Mouse (Mus musculus) ES-E14 (cell line): Measurements from ENCODE around the gene Spem2. TPM values are rescaled to one million over a fixed set of nuclear protein-coding genes. Genes with fewer than 3 reads are reported as not detected.

ENCODE experiments used
- DNase-seq: peaks from one replicate; pipeline ENCODE4 v3.0.0-alpha.2; 2013; ENCODE audit warnings: low read depth, low spot score
- H3K27ac ChIP-seq: 2 replicates; pipeline ENCODE4 v1.5.1; 2012; ENCODE audit warnings: low read depth, mild to moderate bottlenecking, low read length, moderate library complexity, mixed read lengths; ENCODE audit not compliant: poor library complexity, insufficient read depth, severe bottlenecking
- H3K36me3 ChIP-seq: 2 replicates; pipeline ENCODE4 v1.6.1; 2012; ENCODE audit warnings: mild to moderate bottlenecking, low read length, moderate library complexity, mixed read lengths; ENCODE audit not compliant: control insufficient read depth, poor library complexity, insufficient read depth, severe bottlenecking
- H3K4me1 ChIP-seq, 2 experiments: fragments of 150-350 bp in 1 of 2; sonication (generic) in 1 of 2; 2 replicates each; pipeline ENCODE4 v1.6.1; 2012; ENCODE audit warnings: low read length in 2 of 2, mild to moderate bottlenecking in 1 of 2, mixed read lengths in 1 of 2; ENCODE audit not compliant: control insufficient read depth in 2 of 2, insufficient read depth in 2 of 2, poor library complexity in 1 of 2
- H3K4me3 ChIP-seq, 2 experiments: fragments of 150-350 bp in 1 of 2; sonication (generic) in 1 of 2; 2 replicates each; pipeline ENCODE4 v1.5.1; 2012; ENCODE audit warnings: low read length in 2 of 2, low read depth in 1 of 2, mild to moderate bottlenecking in 1 of 2, mixed read lengths in 1 of 2; ENCODE audit not compliant: insufficient read depth in 1 of 2, poor library complexity in 1 of 2, severe bottlenecking in 1 of 2
- H3K9ac ChIP-seq: 2 replicates; pipeline ENCODE4 v1.6.1; 2012; ENCODE audit warnings: low read depth, mild to moderate bottlenecking, low read length, mixed read lengths; ENCODE audit not compliant: poor library complexity, insufficient read depth, severe bottlenecking
- H3K9me3 ChIP-seq: fragments of 150-350 bp; sonication (generic); 2 replicates; pipeline ENCODE4 v1.6.1; 2012; ENCODE audit warnings: low read depth, mild to moderate bottlenecking, low read length; ENCODE audit not compliant: control insufficient read depth, insufficient read depth
- CHD2 ChIP-seq: IDR thresholded peaks from 2 replicates; pipeline ENCODE4 v1.6.1; 2014; ENCODE audit warnings: mild to moderate bottlenecking, low read depth, low read length, inconsistent platforms
- HCFC1 ChIP-seq: IDR thresholded peaks from 2 replicates; pipeline ENCODE4 v1.6.1; 2012; ENCODE audit warnings: low read length, inconsistent platforms, borderline replicate concordance; ENCODE audit not compliant: insufficient read depth
- MAFK ChIP-seq: IDR thresholded peaks from 2 replicates; pipeline ENCODE4 v1.6.1; 2014; ENCODE audit warnings: mild to moderate bottlenecking, low read depth, low read length, inconsistent platforms; ENCODE audit not compliant: insufficient read depth
- ZC3H11A ChIP-seq: IDR thresholded peaks from 2 replicates; pipeline ENCODE4 v1.6.1; 2012; ENCODE audit warnings: low read depth, mild to moderate bottlenecking, inconsistent platforms, low read length, borderline replicate concordance
- ZNF384 ChIP-seq: IDR thresholded peaks from 2 replicates; pipeline ENCODE4 v1.6.1; 2012; ENCODE audit warnings: low read depth, low read length, inconsistent platforms
- in situ Hi-C, 2 experiments: fragments of 600-800 bp; cut with MboI; formaldehyde crosslinking; loops; one replicate each; pipeline ENCODE4 v1.15.1; 2025; ENCODE audit warnings: low sequenced_read_pairs in 2 of 2, inconsistent platforms in 1 of 2; ENCODE audit not compliant: unreplicated experiment in 2 of 2
- total RNA-seq: library from RNA; depleted of rRNA; stranded (reverse); fragments of 300-350 nt; gene quantifications from 2 replicates; pipeline ENCODE4 v1.2.3, GENCODE M21; 2012

Spem2 gene
- total RNA-seq, 1 experiment = not detected

GRCm38 (mm10) chr11:69800392-69801197 lies 17.7 kb downstream of the Spem2 start:
- DNase-seq = no peak
- Histone ChIP-seq H3K4me3 (peak overlapping the region; percentile 68 to 81), H3K36me3 (no peaks in the 10 kb centered on the region; the same call in 1 of the 2 replicates), H3K4me1 (peaks cover 3 to 18% of the 10 kb centered on the region in 2 experiments; a peak in 3 of 4 replicates), H3K9ac (peak overlapping the region; percentile 70), H3K9me3 (no peaks in the 10 kb centered on the region), H3K27ac (peak overlapping the region; percentile 30; the same call in 1 of the 2 replicates)
- in situ Hi-C loops = loop anchor here in 1 of 2 experiments (10.0 kb wide), 1 partner anchor 74 kb away; the partner anchor contains the start of gene Tmem95
- TF ChIP-seq ZC3H11A (no peak), HCFC1 (no peak), MAFK (no peak), CHD2 (peak; percentile 71; the same call in 1 of the 2 replicates), ZNF384 (no peak)

GRCm38 (mm10) chr11:69800138-69800391 lies 18.2 kb downstream of the Spem2 start:
- TF ChIP-seq ZNF384 (no peak), MAFK (peak; percentile 93)
- Histone ChIP-seq H3K4me1 (peaks cover 3 to 18% of the 10 kb centered on the region in 2 experiments), H3K9ac (peak overlapping the region; percentile 70), H3K4me3 (peak overlapping the region; percentile 68 to 81), H3K36me3 (no peaks in the 10 kb centered on the region; the same call in 1 of the 2 replicates), H3K27ac (no peak overlapping the region), H3K9me3 (no peaks in the 10 kb centered on the region)
- in situ Hi-C loops = loop anchor here in 1 of 2 experiments (10.0 kb wide), 1 partner anchor 75 kb away; the partner anchor contains the start of gene Tmem95
- no peak for DNase-seq

DNA sequence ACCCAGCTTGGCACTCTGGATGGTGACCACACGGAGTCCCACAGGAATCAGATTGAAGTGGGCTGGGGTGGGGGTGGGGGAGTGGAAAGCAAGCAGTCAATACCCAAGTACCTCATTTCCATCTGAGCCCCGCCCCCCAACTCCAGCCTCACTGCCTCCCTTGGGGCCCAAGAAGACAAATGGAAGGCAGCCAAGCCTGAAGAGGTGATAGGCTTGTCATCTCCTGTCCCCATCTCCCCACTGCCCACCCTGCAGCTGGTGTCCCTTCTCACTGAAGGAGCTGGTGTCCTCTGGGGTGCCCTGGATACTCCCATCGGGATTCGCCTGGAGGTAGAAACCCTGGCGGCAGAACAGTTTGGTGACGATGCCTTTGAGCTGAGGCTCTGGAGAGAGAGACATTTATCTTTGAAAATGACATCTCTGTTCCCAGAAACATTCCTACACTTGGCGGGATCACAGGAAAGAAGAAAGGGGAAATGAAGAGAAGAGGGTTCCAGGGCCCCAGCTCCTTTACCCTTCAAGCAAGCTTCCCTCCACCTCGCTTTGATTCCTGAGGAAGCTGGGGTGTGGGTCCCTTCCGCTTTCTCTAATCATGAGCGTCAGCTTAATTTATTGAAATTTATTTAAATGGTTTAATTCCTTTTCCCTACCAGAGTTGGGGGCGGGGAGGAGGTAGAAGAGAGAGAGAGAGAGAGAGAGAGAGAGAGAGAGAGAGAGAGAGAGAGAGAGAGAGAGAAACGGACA lies 18.7 kb downstream of the Spem2 start:
- no peak for DNase-seq
- Histone ChIP-seq H3K4me3 (peak overlapping the region; percentile 68 to 81), H3K27ac (no peak overlapping the region), H3K4me1 (peaks cover 6 to 18% of the 10 kb centered on the region in 2 experiments), H3K9ac (peak overlapping the region; percentile 70), H3K9me3 (no peaks in the 10 kb centered on the region), H3K36me3 (no peaks in the 10 kb centered on the region; the same call in 1 of the 2 replicates)
- in situ Hi-C loops = loop anchor here in 1 of 2 experiments (10.0 kb wide), 1 partner anchor 75 kb away; the partner anchor contains the start of gene Tmem95
- TF ChIP-seq ZNF384 (no peak), CHD2 (no peak), HCFC1 (no peak), MAFK (no peak), ZC3H11A (no peak)

- DNase-seq = no peak
- Histone ChIP-seq H3K9me3 (no peaks in the 10 kb centered on the region), H3K27ac (no peak overlapping the region), H3K4me1 (peaks cover 3 to 12% of the 10 kb centered on the region in 2 experiments), H3K36me3 (no peaks in the 10 kb centered on the region), H3K9ac (no peak overlapping the region), H3K4me3 (no peak overlapping the region)
- TF ChIP-seq ZC3H11A = no peak
- TF ChIP-seq CHD2 = no peak
- no peak for TF ChIP-seq HCFC1
- TF ChIP-seq MAFK = no peak
- TF ChIP-seq ZNF384 = no peak
- in situ Hi-C loops = no loop called here
Measured at GRCm38 (mm10) chr11:69797924-69798323, 20.3 kb downstream of the Spem2 start.
